Mouse (Mus musculus) CD8-positive naive resting alpha-beta T cell, adult 2 months (primary cell): ENCODE measurements around the gene Zfp593.

Experiments used
- DNase-seq, 2 experiments: peaks; one replicate each; pipeline ENCODE4 v3.0.0; 2022; ENCODE audit warnings: low read depth in 2 of 2, low spot score in 2 of 2

The Zfp593 gene

DNA sequence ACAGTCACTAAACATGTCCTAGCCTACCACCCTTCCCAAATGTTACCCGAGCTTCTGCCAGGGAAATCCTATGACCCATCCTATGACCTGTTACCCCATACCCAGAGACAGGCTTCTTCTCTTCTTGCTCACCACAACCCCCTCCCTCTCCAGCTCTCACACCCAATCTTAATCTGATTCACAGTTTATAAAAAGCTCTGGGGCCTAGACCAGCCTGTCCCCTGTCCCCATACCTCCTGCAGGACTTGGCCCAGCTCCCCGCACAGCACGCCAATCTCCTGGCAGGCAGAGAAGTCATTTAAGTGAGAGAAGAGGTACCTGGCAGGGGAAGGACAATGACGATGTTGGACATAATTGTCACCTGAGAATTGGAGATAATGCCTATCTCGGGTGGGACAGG is 10.5 kb downstream of the Zfp593 start:
- no peak for DNase-seq

DNA sequence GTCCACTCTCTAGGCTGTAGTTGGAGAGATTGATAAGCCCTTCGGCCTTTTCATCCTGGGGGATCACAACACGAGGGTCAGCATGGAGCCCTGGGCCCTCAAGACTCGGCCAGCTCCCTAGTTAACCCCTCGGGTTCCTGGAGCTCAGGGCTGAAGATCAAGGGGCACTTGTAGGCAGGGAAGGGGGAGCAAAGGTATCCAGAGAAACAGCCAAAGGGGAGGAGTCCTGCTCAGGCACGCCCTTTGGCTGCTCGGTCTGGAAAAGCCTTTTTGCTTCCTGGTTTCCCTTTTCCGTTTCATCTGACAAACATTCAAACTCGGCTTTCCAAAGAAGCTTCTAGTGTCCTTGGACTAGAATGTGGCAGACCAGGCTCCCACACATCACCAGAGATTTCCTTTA is 15.0 kb downstream of the Zfp593 start:
- DNase-seq, result no peak

DNA sequence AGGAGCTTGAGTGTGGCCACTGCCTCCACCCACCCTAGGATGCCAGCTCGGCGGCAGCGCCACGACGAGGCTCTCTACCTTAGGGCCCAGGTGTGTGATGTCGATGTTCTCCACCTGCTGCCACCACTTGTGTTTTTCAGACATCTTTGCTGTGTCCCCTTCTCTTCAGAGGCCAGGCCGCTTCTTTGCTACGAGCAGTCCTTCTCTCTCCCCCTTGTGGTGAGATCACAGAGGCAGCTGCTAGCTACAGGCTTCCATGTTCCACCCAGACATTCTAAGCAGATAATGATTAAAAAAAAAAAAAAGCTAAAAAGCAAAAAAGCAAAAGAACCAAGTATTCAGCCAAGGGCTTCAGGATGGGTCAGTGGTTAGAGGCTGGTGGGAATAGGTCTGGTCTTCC is 18.2 kb downstream of the Zfp593 start, which contains the start of gene Catsper4:
TSS of gene Catsper4 (minus strand) at position 190 of the 400 bp plus-strand sequence.
- DNase-seq, result no peak

DNA sequence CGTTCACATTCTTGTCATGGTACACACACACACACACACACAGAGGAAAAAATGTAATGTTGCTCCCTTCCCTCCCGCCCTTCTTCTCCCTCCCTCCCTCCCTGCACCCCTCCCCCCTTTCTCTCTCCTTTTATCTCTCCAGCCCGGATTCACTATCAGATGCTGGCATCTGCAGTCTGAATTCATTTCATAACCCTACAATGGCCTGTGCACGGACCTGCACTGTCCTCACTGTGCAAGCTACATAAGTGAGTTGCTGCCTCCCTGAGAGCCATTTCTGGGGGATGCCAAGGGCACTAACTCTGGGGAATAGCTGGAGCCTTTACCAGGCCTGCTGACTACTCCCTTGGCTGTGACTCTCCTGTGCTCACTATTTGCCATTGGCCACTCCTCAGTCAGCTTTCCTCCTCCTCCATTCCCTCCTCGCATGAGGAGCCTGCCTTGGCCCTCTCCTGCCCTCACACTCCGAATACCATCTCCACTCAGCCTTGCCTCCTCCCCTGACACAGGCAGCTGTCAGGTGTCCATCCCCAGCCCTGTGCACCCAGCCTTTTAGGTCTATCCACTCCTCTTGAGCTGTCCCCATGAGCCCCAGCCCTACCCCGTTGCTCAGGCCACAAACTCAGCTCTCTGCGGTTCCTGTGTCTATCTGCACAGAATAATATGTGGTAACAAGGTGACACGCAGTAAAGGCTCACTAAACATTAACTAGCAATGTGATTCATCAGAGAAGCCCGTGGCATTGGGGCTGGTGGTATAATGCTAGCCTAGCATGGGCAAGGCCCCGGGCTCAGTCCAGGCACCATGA is 22.4 kb downstream of the Zfp593 start:
- DNase-seq, result no peak

DNA sequence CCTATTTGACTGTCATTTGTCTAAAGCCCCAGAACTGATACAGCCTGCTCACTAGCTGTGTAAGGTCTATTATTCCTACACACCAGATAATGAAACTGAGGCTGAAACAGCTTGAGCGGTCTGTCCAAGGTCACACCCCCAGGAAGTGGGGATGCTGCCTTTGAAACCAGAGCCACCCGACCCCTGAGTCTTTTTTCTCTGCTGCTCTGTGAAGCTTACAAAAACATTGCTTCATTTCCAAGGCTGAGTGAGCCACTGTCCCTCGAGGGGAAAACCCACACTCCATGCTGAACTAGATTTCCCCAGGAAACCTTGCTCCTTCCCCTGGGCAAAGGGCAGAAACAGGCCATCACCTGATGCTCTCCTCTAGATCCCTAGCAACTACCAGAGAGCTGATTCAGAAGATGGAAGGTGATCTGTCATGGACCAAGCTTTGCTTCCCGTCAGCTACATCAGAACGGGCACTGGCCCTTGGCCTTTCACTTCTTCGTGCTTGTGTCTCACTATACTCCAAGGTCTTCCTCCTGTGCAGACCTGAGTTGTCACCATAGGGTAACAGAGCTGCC is 38.8 kb downstream of the Zfp593 start:
- DNase-seq, result no peak

DNA sequence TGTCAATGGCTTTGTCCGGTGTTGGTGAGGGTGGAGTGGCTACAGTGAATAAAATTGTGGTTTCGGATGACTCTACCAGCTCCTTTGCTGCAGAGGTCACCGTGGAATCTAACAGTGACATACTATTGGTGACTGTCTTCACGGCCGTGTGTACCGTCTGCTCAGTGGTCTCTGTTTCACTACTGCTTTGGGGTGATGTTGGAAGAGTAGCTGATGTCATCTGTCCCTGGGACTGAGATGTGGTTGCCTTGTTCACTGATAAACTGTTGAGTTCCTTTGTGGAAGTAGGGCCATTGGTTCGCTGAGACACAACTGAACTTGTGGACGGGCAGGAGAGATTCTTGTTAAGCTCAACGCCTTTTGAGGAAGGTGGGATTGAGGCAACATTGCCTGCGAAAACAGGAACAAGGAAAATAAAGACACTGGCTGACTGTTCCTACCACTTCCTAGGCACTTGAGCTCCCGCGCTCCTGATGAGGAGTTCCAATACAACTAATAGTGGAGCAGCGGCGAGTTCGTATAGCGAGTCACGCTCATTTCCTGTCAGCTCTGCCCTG is 42.0 kb downstream of the Zfp593 start:
- DNase-seq, result no peak

DNA sequence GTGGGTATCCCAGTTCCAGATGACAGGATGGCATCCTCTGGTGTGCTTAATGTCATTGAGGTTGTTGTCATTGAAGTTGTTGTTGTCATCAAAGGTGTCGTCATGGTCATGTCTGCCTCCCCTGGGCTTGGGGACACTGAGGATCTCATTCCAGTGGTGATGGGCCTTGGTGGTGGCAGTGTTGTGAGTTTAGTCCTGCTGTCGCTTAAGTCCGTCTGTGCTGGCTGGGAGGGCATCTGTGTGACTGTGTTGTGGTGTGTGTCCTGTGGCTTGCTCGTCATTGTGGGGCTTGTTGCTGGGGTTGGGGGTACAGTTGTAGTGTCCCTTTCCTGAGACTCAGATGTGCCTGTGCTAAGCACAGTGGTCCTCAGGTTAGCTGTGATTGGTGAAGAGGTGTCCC is 42.5 kb downstream of the Zfp593 start, which contains the start of gene Gm7534:
TSS of gene Gm7534 (minus strand) at position 101 of the 400 bp plus-strand sequence.
- no peak for DNase-seq

DNA sequence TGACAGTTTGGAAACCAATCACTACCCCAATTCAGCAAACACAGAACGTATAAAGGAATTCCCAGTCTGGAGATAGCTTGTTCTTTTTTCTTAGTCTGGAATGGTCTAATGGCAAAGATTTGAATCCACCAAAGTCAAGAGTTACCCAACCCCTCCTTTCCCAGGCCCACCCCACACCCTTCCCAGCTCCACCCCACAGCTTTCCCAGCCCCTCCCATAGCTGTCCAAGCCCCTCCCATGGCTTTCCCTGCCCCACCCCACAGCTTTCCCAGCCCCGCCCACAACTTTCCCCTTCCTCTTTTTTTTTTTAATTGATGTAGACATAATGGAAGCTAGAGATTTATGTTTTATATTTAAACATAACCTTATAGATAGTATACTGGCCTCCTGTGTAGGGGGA is 46.0 kb downstream of the Zfp593 start:
- no peak for DNase-seq
